21 mouse cellular contexts compared by ENCODE assay signal in genomic region chr13:110798313-110798712, GRCm38 (mm10).
DNase-seq lines count a peak whose midpoint lies in the region; ATAC-seq and TF ChIP-seq lines count a peak whose summit lies in the region.
"Had no signal": no experiment of that assay in that cellular context is flagged by ENCODE, and none has a peak within 500 bp of the region (broad histone marks: within the 10 kb centered on the region; RNA-seq: fewer than 3 reads in every experiment).

No protein-coding gene starts in this region.

- no peaks in the 10 kb centered on the region for H3K9me3 ChIP-seq in kidney, postnatal 0 days (replicated peaks; ENCODE audit: low read length)
- H3K9me3 ChIP-seq in lung, postnatal 0 days (ENCODE audit: low read length) = no peaks in the 10 kb centered on the region
- H3K9me3 ChIP-seq: forebrain, embryonic 12.5 days; heart, embryonic 12.5 days; hindbrain, embryonic 13.5 days; limb, embryonic 10.5 days; liver, embryonic 15.5 days; midbrain, embryonic 13.5 days; neural tube, embryonic 15.5 days had no signal

- DNase-seq in embryo, embryonic 10 days (ENCODE audit: low spot score) = peak; percentile 27
- DNase-seq in embryo, embryonic 10.5 days (ENCODE audit: low spot score) = no peak
- DNase-seq in kidney, postnatal 0 days (ENCODE audit: low spot score) = peak; percentile 7
- no peak for DNase-seq in kidney, adult 9 months
- peak; percentile 46 for DNase-seq in lung, postnatal 0 days (ENCODE audit: low spot score)
- no peak for DNase-seq in lung, postnatal 36 days
- no peak for DNase-seq in neural tube, embryonic 10.5 days (ENCODE audit: extremely low spot score, low spot score)
- DNase-seq: adrenal gland, postnatal 25 days; cerebellum, adult 9-11 months; gastrocnemius, postnatal 14 days; right cerebral cortex, postnatal 4 days; thymus, postnatal 14 days had no signal

- no peaks in the 10 kb centered on the region for H3K79me2 ChIP-seq in macrophage (ENCODE audit: inconsistent target)

- no peak overlapping the region for H3K4me2 ChIP-seq in kidney, postnatal 0 days (ENCODE audit: low read length)
- no peak overlapping the region for H3K4me2 ChIP-seq in lung, postnatal 0 days (replicated peaks; ENCODE audit: low read depth, low read length)
- H3K4me2 ChIP-seq: forebrain, embryonic 12.5 days; heart, embryonic 12.5 days; hindbrain, embryonic 13.5 days; liver, embryonic 15.5 days; midbrain, embryonic 13.5 days; neural tube, embryonic 15.5 days had no signal

- WGBS in kidney, postnatal 0 days = 58% methylated on average over 7 of the region's 7 CpGs
- 29% methylated on average over 7 of the region's 7 CpGs for WGBS in lung, postnatal 0 days
- 15% methylated on average over 7 of the region's 7 CpGs for WGBS in macrophage (ENCODE audit: missing documents)

- H3K9ac ChIP-seq in kidney, postnatal 0 days (ENCODE audit: low read depth, low read length) = no peak overlapping the region
- H3K9ac ChIP-seq in lung, postnatal 0 days (replicated peaks; ENCODE audit: low read depth) = no peak overlapping the region
- H3K9ac ChIP-seq: forebrain, embryonic 12.5 days; heart, embryonic 12.5 days; hindbrain, embryonic 13.5 days; liver, embryonic 15.5 days; midbrain, embryonic 13.5 days; neural tube, embryonic 15.5 days had no signal

- H3K4me3 ChIP-seq in kidney, postnatal 0 days (replicated peaks; ENCODE audit: low read depth, low read length) = no peak overlapping the region
- H3K4me3 ChIP-seq in lung, postnatal 0 days (ENCODE audit: low read depth, low read length) = no peak overlapping the region
- H3K4me3 ChIP-seq in macrophage (ENCODE audit: inconsistent target) = no peak overlapping the region
- H3K4me3 ChIP-seq: forebrain, embryonic 12.5 days; heart, embryonic 12.5 days; hindbrain, embryonic 13.5 days; left cerebral cortex, adult 2 months; limb, embryonic 10.5 days; liver, embryonic 15.5 days; midbrain, embryonic 13.5 days; neural tube, embryonic 15.5 days had no signal

- TF ChIP-seq CTCF in kidney, postnatal 0 days (IDR thresholded peaks at IDR 0.05; ENCODE audit: low read depth) = no peak
- TF ChIP-seq CTCF in lung, postnatal 0 days (IDR thresholded peaks at IDR 0.05) = no peak

- no peak for ATAC-seq in kidney, postnatal 0 days (replicated peaks; ENCODE audit: low FRiP score, low read depth)
- peak; percentile 66 for ATAC-seq in lung, postnatal 0 days
- ATAC-seq: midbrain, embryonic 13.5 days had no signal

- no peaks in the 10 kb centered on the region for H3K4me1 ChIP-seq in kidney, postnatal 0 days (replicated peaks; ENCODE audit: insufficient read depth, low read length)
- no peaks in the 10 kb centered on the region for H3K4me1 ChIP-seq in lung, postnatal 0 days (ENCODE audit: insufficient read depth, low read depth, low read length)
- H3K4me1 ChIP-seq: forebrain, embryonic 12.5 days; hindbrain, embryonic 13.5 days; limb, embryonic 10.5 days; liver, embryonic 15.5 days; midbrain, embryonic 13.5 days; neural tube, embryonic 15.5 days had no signal

- peak; percentile 52; the same call in 1 of the 2 replicates for TF ChIP-seq EP300 in lung, postnatal 0 days (IDR thresholded peaks at IDR 0.05)

- no peak overlapping the region for H3K27ac ChIP-seq in kidney, postnatal 0 days
- H3K27ac ChIP-seq in lung, postnatal 0 days (ENCODE audit: low read length) = no peak overlapping the region
- peak overlapping the region; percentile 16; the same call in 1 of the 2 replicates for H3K27ac ChIP-seq in macrophage
- H3K27ac ChIP-seq: forebrain, embryonic 12.5 days; hindbrain, embryonic 13.5 days; left cerebral cortex, adult 2 months; limb, embryonic 10.5 days; liver, embryonic 15.5 days; midbrain, embryonic 13.5 days; neural tube, embryonic 15.5 days had no signal

- H3K27me3 ChIP-seq in kidney, postnatal 0 days (ENCODE audit: insufficient read depth, low read length) = no peaks in the 10 kb centered on the region
- H3K27me3 ChIP-seq in lung, postnatal 0 days (replicated peaks; ENCODE audit: insufficient read depth, low read length) = no peaks in the 10 kb centered on the region
- H3K27me3 ChIP-seq: forebrain, embryonic 12.5 days; heart, embryonic 12.5 days; hindbrain, embryonic 13.5 days; liver, embryonic 15.5 days; midbrain, embryonic 13.5 days; neural tube, embryonic 15.5 days had no signal

- H3K36me3 ChIP-seq in kidney, postnatal 0 days (ENCODE audit: insufficient read depth, low read length) = no peaks in the 10 kb centered on the region
- H3K36me3 ChIP-seq in lung, postnatal 0 days (ENCODE audit: insufficient read depth, low read length) = no peaks in the 10 kb centered on the region
- H3K36me3 ChIP-seq in macrophage (ENCODE audit: inconsistent target) = no peaks in the 10 kb centered on the region
- H3K36me3 ChIP-seq: forebrain, embryonic 12.5 days; heart, embryonic 12.5 days; hindbrain, embryonic 13.5 days; limb, embryonic 10.5 days; liver, embryonic 15.5 days; midbrain, embryonic 13.5 days; neural tube, embryonic 15.5 days had no signal

Comparison
In these comparisons a context has a peak if more than half of its experiments do, and no peak if none do; other contexts are left out.
1. DNase-seq: peak in embryo, embryonic 10 days (single experiment), kidney, postnatal 0 days (single experiment) and lung, postnatal 0 days (single experiment); none in embryo, embryonic 10.5 days (single experiment), kidney, adult 9 months (single experiment), lung, postnatal 36 days (single experiment) and neural tube, embryonic 10.5 days (single experiment).